Mouse (Mus musculus) Patski (cell line): Measurements from ENCODE around the gene Znhit1. TPM values are rescaled to one million over a fixed set of nuclear protein-coding genes. Genes with fewer than 3 reads are reported as not detected.

Experiments used
- ATAC-seq: fragments of 100-300 bp; one replicate; pipeline ENCODE4 v1.8.0; 2021
- CTCF ChIA-PET: fragments of 350-600 bp; sonication (Branson Sonifier 250); formaldehyde crosslinking; loops from one replicate; lab custom pipeline; 2022; ENCODE audit warnings: inconsistent platforms; lab: Charles Lee
- POLR2A ChIA-PET: fragments of 350-600 bp; sonication (Branson Sonifier 250); formaldehyde crosslinking; loops from one replicate; lab custom pipeline; 2022; ENCODE audit warnings: antibody characterized with exemption, inconsistent platforms; lab: Charles Lee
- DNase-seq: peaks from one replicate; pipeline ENCODE4 v3.0.0-alpha.2; 2011; ENCODE audit warnings: low read depth, low spot score
- H3K27me3 ChIP-seq: fragments of 371-371 bp; one replicate; pipeline ENCODE4 v1.5.1; 2021
- CTCF ChIP-seq: fragments of 100-300 bp; IDR thresholded peaks from one replicate; pipeline ENCODE4 v1.5.1; 2021
- in situ Hi-C: fragments of 300-500 bp; cut with MboI; formaldehyde crosslinking; loops from 3 replicates; pipeline ENCODE4 v1.11.1; 2018; ENCODE audit warnings: low pct_unique_long_range_greater_than_20kb, mixed read lengths
- polyA plus RNA-seq: library from polyadenylated mRNA; unstranded; gene quantifications from one replicate; pipeline ENCODE4 v1.2.3, GENCODE M21; 2021

Gene Znhit1
- polyA plus RNA-seq, 1 experiment from 2014 or later, result 99.6 TPM

DNA sequence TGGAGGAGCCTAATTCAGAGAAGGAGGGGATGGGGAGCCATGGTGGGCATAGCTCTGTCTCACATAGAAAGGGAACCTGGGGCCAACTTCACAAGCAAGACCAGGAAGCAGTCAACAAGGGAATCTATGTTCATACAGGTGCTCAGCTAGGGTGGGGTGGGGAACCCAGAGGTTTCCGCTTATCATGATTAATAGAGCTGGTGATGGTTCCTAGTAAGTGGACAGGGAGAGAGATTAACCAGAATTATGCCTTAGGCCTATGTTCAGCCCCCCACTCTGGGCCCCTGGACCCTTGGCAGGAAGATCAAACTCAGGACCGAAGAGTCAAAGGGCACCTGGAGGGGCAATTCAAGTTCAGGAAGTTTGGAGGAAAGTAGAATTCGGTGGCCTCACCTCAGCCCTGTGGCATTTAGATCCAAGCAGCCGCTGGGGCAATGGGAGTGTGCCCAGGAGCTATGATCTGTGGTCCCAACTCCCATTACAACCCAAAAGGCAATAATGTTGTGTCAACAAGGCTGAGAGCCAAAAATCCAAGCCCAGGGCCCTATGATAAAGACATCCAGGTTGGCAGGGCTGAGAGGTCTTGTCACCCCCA, 20.9 kb downstream of the Znhit1 start:
- ATAC-seq (no peak), DNase-seq (no peak)
- POLR2A ChIA-PET, result interaction anchor here (0.7 kb wide), 2 partner anchors 13 to 20 kb away, joined by 3 read pairs; partner anchors contain the start of gene Plod3
- TF ChIP-seq CTCF, result no peak
- no peaks in the 10 kb centered on the region for H3K27me3 ChIP-seq
- in situ Hi-C loops, result no loop called here
- CTCF ChIA-PET, result interaction anchor here (1.6 to 4.0 kb wide), 2 partner anchors 13 to 37 kb away, joined by 4 to 14 read pairs; partner anchors contain the start of gene Fis1

- H3K27me3 ChIP-seq, result no peaks in the 10 kb centered on the region
- in situ Hi-C loops, result no loop called here
- ChIA-PET POLR2A (no interaction called here), CTCF (interaction anchor here (1.6 to 4.0 kb wide), 2 partner anchors 13 to 37 kb away, joined by 4 to 14 read pairs; partner anchors contain the start of gene Fis1)
- ATAC-seq (no peak), DNase-seq (no peak)
- no peak for TF ChIP-seq CTCF
Observed at GRCm38 (mm10) chr5:136966331-136966730, 21.5 kb downstream of the Znhit1 start, which contains the start of gene Cldn15. Gene Cldn15, plus strand, starts transcription at chr5:136966616.

DNA sequence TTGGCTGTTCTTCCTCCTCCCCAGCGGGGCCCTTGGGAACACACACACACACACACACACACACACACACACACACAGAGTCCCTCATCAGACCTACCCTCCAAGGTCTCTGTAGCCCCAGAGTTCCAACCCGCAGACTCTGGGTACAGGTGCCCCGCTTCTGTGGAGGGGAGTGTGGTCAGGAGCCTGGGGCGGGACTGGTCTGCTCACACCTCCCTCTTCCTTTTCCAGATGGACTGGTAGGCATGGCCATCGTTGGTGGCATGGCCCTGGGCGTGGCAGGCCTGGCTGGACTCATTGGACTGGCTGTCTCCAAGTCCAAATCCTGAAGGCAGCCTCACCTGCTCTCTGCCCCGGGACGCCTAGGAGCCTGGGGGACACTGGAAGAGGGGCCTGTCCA, 22.1 kb downstream of the Znhit1 start:
- CTCF ChIA-PET, result interaction anchor here (1.2 to 4.0 kb wide), 3 partner anchors 12 to 36 kb away, joined by 3 to 14 read pairs (median 4); partner anchors contain the start of gene Fis1
- POLR2A ChIA-PET, result no interaction called here
- ATAC-seq (no peak), DNase-seq (no peak)
- in situ Hi-C loops, result no loop called here
- no peak for TF ChIP-seq CTCF
- no peaks in the 10 kb centered on the region for H3K27me3 ChIP-seq

GRCm38 (mm10) chr5:136965210-136965609, 22.6 kb downstream of the Znhit1 start:
- ChIA-PET CTCF (interaction anchor here (1.2 to 4.0 kb wide), 2 partner anchors 12 to 36 kb away, joined by 3 to 14 read pairs; partner anchors contain the start of gene Fis1), POLR2A (no interaction called here)
- no peak for TF ChIP-seq CTCF
- in situ Hi-C loops, result no loop called here
- DNase-seq (no peak), ATAC-seq (no peak)
- H3K27me3 ChIP-seq, result no peaks in the 10 kb centered on the region

DNA sequence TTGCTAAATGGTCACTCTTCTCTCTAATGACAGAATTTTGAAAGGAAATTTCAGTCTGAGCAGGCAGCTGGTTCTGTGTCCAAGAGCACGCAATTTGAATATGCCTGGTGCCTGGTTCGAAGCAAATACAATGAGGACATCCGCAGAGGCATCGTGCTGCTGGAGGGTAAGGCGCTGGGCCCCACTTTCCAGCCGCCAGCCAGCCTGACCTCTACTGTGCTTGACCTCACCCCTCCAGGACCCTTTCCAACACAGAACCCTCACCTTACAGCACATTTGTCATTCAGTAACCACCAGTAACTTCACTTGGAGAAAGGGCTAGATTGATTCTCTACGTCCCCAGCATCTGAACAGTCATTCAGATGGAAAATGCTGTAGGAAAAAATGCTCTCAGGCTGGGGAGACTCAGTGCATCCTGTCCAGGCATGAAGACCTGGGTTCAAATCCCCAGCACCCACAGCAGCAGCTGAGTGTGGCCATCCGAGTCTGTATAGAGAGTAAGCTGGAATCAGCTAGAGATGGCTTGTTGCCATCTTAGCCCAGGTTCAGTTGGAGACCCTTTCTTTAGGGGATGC, 24.8 kb downstream of the Znhit1 start:
- no peak for ATAC-seq
- ChIA-PET POLR2A (interaction anchor here (0.8 to 2.1 kb wide), 5 partner anchors 11 to 153 kb away, joined by 3 to 15 read pairs (median 4); partner anchors contain the start of genes Fis1, Plod3 and Trim56), CTCF (interaction anchor here (0.9 to 2.6 kb wide), 10 partner anchors 8 to 143 kb away, joined by 3 to 37 read pairs (median 6); partner anchors contain the start of gene Fis1)
- no peak for TF ChIP-seq CTCF
- in situ Hi-C loops, result no loop called here
- no peaks in the 10 kb centered on the region for H3K27me3 ChIP-seq
- DNase-seq, result no peak

GRCm38 (mm10) chr5:136962501-136962900, 25.3 kb downstream of the Znhit1 start:
- CTCF ChIA-PET, result interaction anchor here (0.9 to 2.6 kb wide), 14 partner anchors 8 to 146 kb away, joined by 3 to 37 read pairs (median 4); partner anchors contain the start of gene Fis1
- POLR2A ChIA-PET, result interaction anchor here (0.8 to 2.1 kb wide), 6 partner anchors 10 to 153 kb away, joined by 3 to 15 read pairs (median 4); partner anchors contain the start of genes Fis1, Plod3 and Trim56
- no peak for TF ChIP-seq CTCF
- in situ Hi-C loops, result no loop called here
- H3K27me3 ChIP-seq, result no peaks in the 10 kb centered on the region
- no peak for DNase-seq
- peak; percentile 45 for ATAC-seq

GRCm38 (mm10) chr5:136961983-136962461, 25.8 kb downstream of the Znhit1 start:
- in situ Hi-C loops, result no loop called here
- ATAC-seq (peak; percentile 73), DNase-seq (peak; percentile 88)
- POLR2A ChIA-PET, result interaction anchor here (0.7 to 2.1 kb wide), 6 partner anchors 9 to 636 kb away, joined by 3 to 15 read pairs (median 4); partner anchors contain the start of genes Fis1 and Trim56
- CTCF ChIA-PET, result interaction anchor here (0.9 to 2.6 kb wide), 12 partner anchors 9 to 146 kb away, joined by 3 to 37 read pairs (median 4); partner anchors contain the start of gene Fis1
- TF ChIP-seq CTCF, result no peak
- H3K27me3 ChIP-seq, result no peaks in the 10 kb centered on the region

DNA sequence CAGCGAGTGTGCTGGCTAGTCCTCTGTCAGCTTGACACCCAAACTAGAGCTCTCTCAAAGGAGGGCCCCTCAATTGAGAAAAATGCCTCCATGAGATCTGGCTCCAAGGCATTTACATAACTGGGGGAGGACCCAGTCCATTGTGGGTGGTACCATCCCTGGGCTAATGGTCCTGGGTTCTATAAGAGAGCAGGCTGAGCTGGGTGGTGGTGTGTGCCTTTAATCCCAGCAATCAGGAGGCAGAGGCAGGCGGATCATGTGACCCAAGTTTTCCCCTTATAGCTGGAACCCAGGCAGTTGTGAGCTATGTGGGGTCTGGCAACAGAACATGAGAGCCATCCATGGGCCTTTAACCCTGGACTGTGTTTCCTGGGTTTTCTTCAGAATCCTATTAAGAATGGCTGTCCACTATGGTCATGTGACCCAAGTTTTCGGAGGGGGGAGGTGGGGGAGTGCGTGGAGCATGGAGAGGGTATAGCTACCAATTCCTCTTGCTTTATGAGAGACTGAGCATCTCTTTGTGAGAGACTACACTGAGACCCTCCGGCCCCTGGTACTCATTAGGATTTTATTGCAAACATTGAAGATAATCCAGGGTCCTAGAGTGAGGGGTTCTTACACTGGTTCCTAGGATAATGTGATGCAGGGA, 26.4 kb downstream of the Znhit1 start:
- no peak for TF ChIP-seq CTCF
- no peaks in the 10 kb centered on the region for H3K27me3 ChIP-seq
- in situ Hi-C loops, result no loop called here
- ChIA-PET CTCF (interaction anchor here (0.9 to 2.6 kb wide), 8 partner anchors 9 to 147 kb away, joined by 3 to 37 read pairs (median 4); partner anchors contain the start of gene Fis1), POLR2A (interaction anchor here (0.7 to 2.1 kb wide), 2 partner anchors 9 to 635 kb away, joined by 3 to 15 read pairs; partner anchors contain the start of gene Fis1)
- no peak for ATAC-seq
- no peak for DNase-seq

DNA sequence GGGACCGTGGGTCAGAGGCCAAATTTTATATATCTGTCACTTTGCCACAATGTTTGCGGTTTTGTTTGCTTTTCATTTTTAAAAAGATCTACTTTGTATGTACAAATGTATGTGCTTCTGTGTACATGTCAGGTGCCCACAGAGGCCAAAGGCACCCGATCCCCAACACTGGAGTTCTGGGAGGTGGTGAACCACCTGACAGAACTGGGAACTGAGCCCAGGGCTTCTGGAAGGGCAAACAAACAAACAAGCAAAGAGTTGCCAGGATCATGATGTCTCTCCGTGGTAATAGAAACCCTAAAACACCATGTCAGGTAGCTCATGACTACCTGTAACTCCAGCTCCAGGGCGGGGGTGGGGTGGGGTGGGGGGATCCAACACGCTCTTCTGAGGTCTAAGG, 27.8 kb downstream of the Znhit1 start:
- TF ChIP-seq CTCF, result no peak
- no peaks in the 10 kb centered on the region for H3K27me3 ChIP-seq
- in situ Hi-C loops, result no loop called here
- CTCF ChIA-PET, result interaction anchor here (1.0 to 1.4 kb wide), 2 partner anchors 8 to 23 kb away, joined by 3 read pairs; no protein-coding TSS in a partner anchor
- ATAC-seq, result no peak
- POLR2A ChIA-PET, result no interaction called here
- no peak for DNase-seq
